Mouse (Mus musculus) adrenal gland, postnatal 0 days (tissue): ENCODE measurements around the gene Lrrc42. TPM values are rescaled to one million over a fixed set of nuclear protein-coding genes. Genes with fewer than 3 reads are reported as not detected.

Experiments
- polyA plus RNA-seq: library from polyadenylated mRNA; unstranded; fragments of >200 nt; fragmentation: Nextera tagmentation; extraction: Ambion mirVana; gene quantifications from 2 replicates; pipeline ENCODE4 v1.2.1, GENCODE M21; 2015

Lrrc42 gene
- polyA plus RNA-seq: 30.5 and 34.8 TPM in 2 replicates

DNA sequence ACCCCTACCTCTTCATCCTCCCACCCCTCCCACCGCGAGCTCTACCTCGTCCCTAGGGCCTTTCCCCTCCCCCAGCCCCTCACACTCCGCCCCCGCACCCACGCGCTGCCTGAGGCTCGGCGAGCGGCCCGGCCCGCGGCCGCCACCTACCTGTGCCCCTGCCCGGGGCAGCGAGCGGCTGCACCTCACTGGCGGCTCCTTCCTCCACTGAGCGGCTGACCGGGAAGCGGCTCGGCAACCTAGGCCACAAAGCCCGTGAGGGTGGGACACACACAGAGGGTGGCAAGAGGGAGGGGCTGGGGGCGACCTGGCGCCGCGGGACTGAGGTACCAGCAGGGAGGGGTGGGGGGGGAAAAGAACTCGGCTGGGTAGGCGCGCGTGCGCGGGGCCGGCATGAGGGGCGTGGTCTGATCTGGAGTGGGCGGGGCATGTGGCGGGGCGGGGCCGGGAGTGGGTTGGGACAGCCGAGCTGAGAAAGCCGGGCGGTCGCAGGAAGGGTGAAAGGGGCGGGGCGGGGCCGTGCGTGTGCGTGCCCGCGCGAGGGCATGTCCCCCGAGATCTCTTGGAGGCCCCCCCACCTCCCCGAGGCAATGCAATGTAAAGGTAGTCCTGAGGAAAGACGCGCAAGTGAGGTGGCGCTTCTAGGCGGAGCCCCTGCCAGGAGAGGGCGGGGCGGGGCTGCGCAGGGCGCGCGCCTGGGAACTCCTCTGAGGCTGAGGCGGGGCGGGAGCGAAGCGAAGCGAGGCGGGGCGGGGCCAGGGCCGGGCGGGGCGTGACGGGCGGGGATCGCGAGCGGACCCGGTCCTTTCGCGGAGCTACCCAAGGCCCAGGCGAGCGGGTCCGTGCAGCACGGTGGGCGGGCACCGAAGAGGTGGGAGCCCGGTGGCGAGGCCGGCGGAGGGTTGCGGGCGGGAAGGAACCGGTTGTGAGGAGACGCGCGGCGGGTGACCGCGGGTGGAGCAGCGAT lies at the start of gene Lrrc42, which contains the start of gene Hspb11:
TSS of gene Lrrc42 (minus strand) at position 408 of the 967 bp plus-strand sequence.
TSS of gene Hspb11 (plus strand) at position 469 of the 967 bp plus-strand sequence.

DNA sequence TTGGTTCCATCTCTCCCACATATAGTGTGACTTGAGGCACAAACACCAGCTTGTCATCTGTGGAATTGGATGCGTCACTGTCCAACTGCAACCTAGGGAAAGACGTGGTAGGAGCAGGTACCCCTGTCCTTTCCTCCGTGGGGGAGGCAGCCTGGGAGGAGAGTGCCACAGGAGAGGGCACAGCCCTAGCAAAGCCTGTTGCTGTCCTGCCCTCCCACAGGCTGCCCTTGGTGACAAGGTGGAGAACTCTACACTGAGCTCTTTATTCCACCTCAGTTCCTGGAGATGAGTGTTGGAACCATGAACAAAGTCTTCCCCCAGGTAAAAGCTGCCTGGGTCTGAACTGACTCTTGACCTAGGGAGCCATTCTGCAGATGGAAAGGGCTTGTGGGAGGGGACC lies 44.5 kb downstream of the Lrrc42 start, which contains the start of gene Ldlrad1:
TSS of gene Ldlrad1 (plus strand) at position 301 of the 400 bp plus-strand sequence.

Other genes with a start within 250 kb of the Lrrc42 start
- 59.4 and 94.9 TPM in 2 replicates for gene Mrpl37, start 186.7 kb downstream of the Lrrc42 start, polyA plus RNA-seq
- 7.5 and 12.0 TPM in 2 replicates for gene Cyb5rl, start 186.5 kb downstream of the Lrrc42 start, polyA plus RNA-seq
- 0.11 TPM in 1 of 2 replicates, not detected in the other for gene Cdcp2, start 156.6 kb downstream of the Lrrc42 start, polyA plus RNA-seq
- 657 and 956 TPM in 2 replicates for gene Tmem59, start 75.1 kb downstream of the Lrrc42 start, polyA plus RNA-seq
- 27.3 and 32.1 TPM in 2 replicates for gene Tceanc2, start 74.4 kb downstream of the Lrrc42 start, polyA plus RNA-seq
- not detected in 2 replicates for gene Ldlrad1, start 44.4 kb downstream of the Lrrc42 start, polyA plus RNA-seq
- 59.2 and 71.8 TPM in 2 replicates for gene Hspb11, start 61 bp upstream of the Lrrc42 start, polyA plus RNA-seq
- 0.15 and 0.20 TPM in 2 replicates for gene Dio1, start 53.6 kb upstream of the Lrrc42 start, polyA plus RNA-seq
- gene Yipf1, start 60.8 kb upstream of the Lrrc42 start, polyA plus RNA-seq: 238 and 436 TPM in 2 replicates
- gene Ndc1, start 114.3 kb upstream of the Lrrc42 start, polyA plus RNA-seq: 8.4 and 15.6 TPM in 2 replicates
- gene Glis1, start 181.1 kb upstream of the Lrrc42 start, polyA plus RNA-seq: 0.54 and 0.95 TPM in 2 replicates